In genomic region chr11:61720636-61721035, GRCm38 (mm10) we compare ENCODE assay signal across 19 mouse cellular contexts. TPM values are rescaled to one million over a fixed set of nuclear protein-coding genes. Genes with fewer than 3 reads are reported as not detected.
A peak's percentile ranks its signal among the peaks of the same experiment; 100 is the strongest.
DNase-seq lines count a peak whose midpoint lies in the region; ATAC-seq and TF ChIP-seq lines count a peak whose summit lies in the region.
"Had no signal": no experiment of that assay in that cellular context is flagged by ENCODE, and none has a peak within 500 bp of the region (broad histone marks: within the 10 kb centered on the region; RNA-seq: fewer than 3 reads in every experiment).

TSS of gene Slc5a10 (minus strand) at chr11:61720826.

- peaks cover 6% of the 10 kb centered on the region; the same call in 1 of the 2 replicates for H3K4me1 ChIP-seq in kidney, adult 2 months (ENCODE audit: control insufficient read depth, insufficient read depth, low read length)
- H3K4me1 ChIP-seq in kidney, embryonic 16.5 days (ENCODE audit: insufficient read depth, low read length), result no peaks in the 10 kb centered on the region
- no peaks in the 10 kb centered on the region for H3K4me1 ChIP-seq in intestine, postnatal 0 days (replicated peaks; ENCODE audit: control insufficient read depth, insufficient read depth, low read length)
- H3K4me1 ChIP-seq: embryonic facial prominence, embryonic 13.5 days; forebrain, embryonic 13.5 days; heart, embryonic 12.5 days had no signal

- TF ChIP-seq POLR2A in kidney, adult 2 months (IDR thresholded peaks at IDR 0.05; ENCODE audit: low read depth, low read length), result no peak

- 40% methylated on average over 3 of the region's 3 CpGs for WGBS in kidney, adult 2 months
- WGBS in kidney, embryonic 16.5 days, result 63% methylated on average over 3 of the region's 3 CpGs
- WGBS in intestine, postnatal 0 days, result 64% methylated on average over 3 of the region's 3 CpGs

- peak; percentile 65 for DNase-seq in kidney, adult 18-20 months
- DNase-seq in kidney, adult 2 months, result peak; percentile 89
- DNase-seq in kidney, postnatal 25 days, result peak; percentile 67 to 83
- DNase-seq in testis, postnatal 10 days (ENCODE audit: low spot score), result no peak
- no peak for DNase-seq in frontal cortex, postnatal 25 days (ENCODE audit: low spot score in 2 of 2)
- DNase-seq: adrenal gland, adult 2 months; adrenal gland, postnatal 25 days; cerebellum, adult 18-20 months; cerebellum, adult 9-11 months; cerebellum, postnatal 36 days; forebrain, postnatal 0 days; gastrocnemius, postnatal 10 days had no signal

- peak; percentile 49; the same call in 1 of the 2 replicates for ATAC-seq in kidney, embryonic 16.5 days (ENCODE audit: low FRiP score, low TSS enrichment)
- ATAC-seq in intestine, postnatal 0 days, result no peak
- ATAC-seq: forebrain, embryonic 13.5 days; forebrain, postnatal 0 days had no signal

- H3K9me3 ChIP-seq in kidney, embryonic 16.5 days (ENCODE audit: low read length), result no peaks in the 10 kb centered on the region
- no peaks in the 10 kb centered on the region for H3K9me3 ChIP-seq in intestine, postnatal 0 days (ENCODE audit: control insufficient read depth)
- H3K9me3 ChIP-seq: embryonic facial prominence, embryonic 13.5 days; forebrain, embryonic 13.5 days; heart, embryonic 12.5 days; hindbrain, embryonic 10.5 days had no signal

- peak within 1 kb of the TSS; percentile 74 for H3K27ac ChIP-seq in kidney, adult 2 months (ENCODE audit: insufficient read depth, low read depth, low read length)
- peak within 1 kb of the TSS; percentile 33; the same call in 1 of the 2 replicates for H3K27ac ChIP-seq in kidney, embryonic 16.5 days (ENCODE audit: low read length)
- no peak within 1 kb of the TSS for H3K27ac ChIP-seq in intestine, postnatal 0 days (ENCODE audit: low read depth, low read length)
- H3K27ac ChIP-seq: embryonic facial prominence, embryonic 13.5 days; forebrain, embryonic 13.5 days; hindbrain, embryonic 10.5 days; hindbrain, embryonic 14.5 days had no signal

- no peak within 1 kb of the TSS for H3K4me2 ChIP-seq in kidney, embryonic 16.5 days (replicated peaks; ENCODE audit: low read depth, low read length)
- H3K4me2 ChIP-seq in intestine, postnatal 0 days (replicated peaks; ENCODE audit: low read depth), result no peak within 1 kb of the TSS
- H3K4me2 ChIP-seq: embryonic facial prominence, embryonic 13.5 days; forebrain, embryonic 13.5 days; heart, embryonic 12.5 days; hindbrain, embryonic 14.5 days had no signal

- peak within 1 kb of the TSS; percentile 55 for H3K4me3 ChIP-seq in kidney, adult 2 months (ENCODE audit: insufficient read depth, low read depth, low read length)
- H3K4me3 ChIP-seq in kidney, embryonic 16.5 days (ENCODE audit: low read length), result no peak within 1 kb of the TSS
- H3K4me3 ChIP-seq in intestine, postnatal 0 days (ENCODE audit: low read depth, low read length), result no peak within 1 kb of the TSS
- H3K4me3 ChIP-seq: embryonic facial prominence, embryonic 13.5 days; forebrain, embryonic 13.5 days; heart, embryonic 12.5 days; hindbrain, embryonic 10.5 days had no signal

- no peak for TF ChIP-seq CTCF in kidney, adult 2 months (conservative IDR thresholded peaks at IDR 0.05; ENCODE audit: insufficient read depth, insufficient read length, low read depth, low read length)
- no peak for TF ChIP-seq CTCF in intestine, postnatal 0 days (IDR thresholded peaks at IDR 0.05; ENCODE audit: low read depth)

- H3K27me3 ChIP-seq in kidney, adult 2 months (replicated peaks; ENCODE audit: control insufficient read depth, insufficient read depth, low read length), result no peaks in the 10 kb centered on the region
- no peaks in the 10 kb centered on the region for H3K27me3 ChIP-seq in kidney, embryonic 16.5 days (ENCODE audit: insufficient read depth, low read length)
- H3K27me3 ChIP-seq in intestine, postnatal 0 days (replicated peaks; ENCODE audit: control insufficient read depth, insufficient read depth, low read length), result no peaks in the 10 kb centered on the region
- H3K27me3 ChIP-seq: embryonic facial prominence, embryonic 13.5 days; forebrain, embryonic 13.5 days; heart, embryonic 12.5 days had no signal

- no peaks in the 10 kb centered on the region for H3K36me3 ChIP-seq in kidney, adult 2 months (ENCODE audit: control insufficient read depth, insufficient read depth, low read length)
- no peaks in the 10 kb centered on the region for H3K36me3 ChIP-seq in kidney, embryonic 16.5 days (ENCODE audit: insufficient read depth, low read length)
- no peaks in the 10 kb centered on the region for H3K36me3 ChIP-seq in intestine, postnatal 0 days (ENCODE audit: control insufficient read depth, insufficient read depth)
- H3K36me3 ChIP-seq: embryonic facial prominence, embryonic 13.5 days; heart, embryonic 12.5 days; hindbrain, embryonic 10.5 days had no signal

- no peak within 1 kb of the TSS for H3K9ac ChIP-seq in kidney, embryonic 16.5 days (replicated peaks; ENCODE audit: low read length)
- H3K9ac ChIP-seq in intestine, postnatal 0 days (ENCODE audit: low read depth, low read length), result no peak within 1 kb of the TSS
- H3K9ac ChIP-seq: embryonic facial prominence, embryonic 13.5 days; forebrain, embryonic 13.5 days; forebrain, postnatal 0 days; heart, embryonic 12.5 days; hindbrain, embryonic 14.5 days had no signal

RNA-seq across cellular contexts. Expression of gene Slc5a10, which starts in this region (rescaled TPM):
- 348 and 492 TPM in 2 replicates for polyA plus RNA-seq in kidney, adult 2 months (2012; rRNA removed)
- polyA plus RNA-seq in kidney, embryonic 16.5 days (2015; fragmentation: Nextera tagmentation; extraction: Ambion mirVana), result 0.80 and 1.1 TPM in 2 replicates
- polyA plus RNA-seq in intestine, postnatal 0 days (2015; fragmentation: Nextera tagmentation; extraction: Ambion mirVana), result 0.08 and 0.13 TPM in 2 replicates
- polyA plus RNA-seq: embryonic facial prominence, embryonic 13.5 days; forebrain, embryonic 13.5 days; heart, embryonic 12.5 days; hindbrain, embryonic 10.5 days; hindbrain, embryonic 14.5 days had no signal

Comparison
In these comparisons a context has a peak if more than half of its experiments do, and no peak if none do; other contexts are left out.
1. RNA of gene Slc5a10 (polyA plus RNA-seq): 348 to 492 TPM in kidney, adult 2 months; 0.80 to 1.1 TPM in kidney, embryonic 16.5 days and 0.08 to 0.13 TPM in intestine, postnatal 0 days; every median in the first group is over 100 times any median in the second.
2. DNase-seq: peak in kidney, adult 18-20 months (single experiment), kidney, adult 2 months (single experiment) and kidney, postnatal 25 days (2 of 2); none in testis, postnatal 10 days (single experiment) and frontal cortex, postnatal 25 days (0 of 2).